Mouse (Mus musculus) limb, embryonic 11.5 days (tissue): ENCODE measurements around the gene Aurka. TPM values are rescaled to one million over a fixed set of nuclear protein-coding genes. Genes with fewer than 3 reads are reported as not detected.

Experiments
- ATAC-seq: fragments of 200-750 bp; cut with Nextera tagmentation; 2 replicates; pipeline ENCODE4 v1.8.0; 2017; ENCODE audit warnings: low read depth; ENCODE audit not compliant: insufficient number of reproducible peaks, low FRiP score, low TSS enrichment
- DNase-seq: peaks from one replicate; pipeline ENCODE4 v3.0.0-alpha.2; 2015; ENCODE audit warnings: low spot score
- H3K27ac ChIP-seq: fragments of 300-500 bp; sonication (generic); replicated peaks from 2 replicates; pipeline ENCODE4 v1.5.1; 2014; ENCODE audit warnings: low read depth, mild to moderate bottlenecking, low read length
- H3K27me3 ChIP-seq: fragments of 300-500 bp; sonication (generic); 2 replicates; pipeline ENCODE4 v1.6.1; 2014; ENCODE audit warnings: mild to moderate bottlenecking, low read length, mixed read lengths; ENCODE audit not compliant: control insufficient read depth, insufficient read depth
- H3K36me3 ChIP-seq: fragments of 300-500 bp; sonication (generic); 2 replicates; pipeline ENCODE4 v1.6.1; 2014; ENCODE audit warnings: mild to moderate bottlenecking, low read length, moderate library complexity, mixed read lengths; ENCODE audit not compliant: control insufficient read depth, insufficient read depth
- H3K4me1 ChIP-seq: fragments of 300-500 bp; sonication (generic); 2 replicates; pipeline ENCODE4 v1.6.1; 2014; ENCODE audit warnings: low read length, mixed read lengths; ENCODE audit not compliant: control insufficient read depth, insufficient read depth
- H3K4me2 ChIP-seq: fragments of 300-500 bp; sonication (generic); 2 replicates; pipeline ENCODE4 v1.6.1; 2014; ENCODE audit warnings: low read depth, mild to moderate bottlenecking, moderate library complexity; ENCODE audit not compliant: severe bottlenecking
- H3K4me3 ChIP-seq: fragments of 300-500 bp; sonication (generic); 2 replicates; pipeline ENCODE4 v1.5.1; 2014; ENCODE audit warnings: low read depth, low read length
- H3K9ac ChIP-seq: fragments of 300-500 bp; sonication (generic); 2 replicates; pipeline ENCODE4 v1.6.1; 2014; ENCODE audit warnings: mild to moderate bottlenecking, low read length
- H3K9me3 ChIP-seq: fragments of 300-500 bp; sonication (generic); 2 replicates; pipeline ENCODE4 v1.6.1; 2016; ENCODE audit warnings: low read length; ENCODE audit not compliant: control insufficient read depth
- WGBS: fragments of 180-500 bp; shearing (Covaris S2); extraction: QIAGEN DNeasy Blood & Tissue Kit; methylation state at CpG from one replicate; pipeline ENCODE4 v1.1.7; 2014; 5-methylcytosine and 5-hydroxymethylcytosine counted together
- polyA plus RNA-seq: library from polyadenylated mRNA; unstranded; fragments of >200 nt; fragmentation: Nextera tagmentation; extraction: Ambion mirVana; gene quantifications from 2 replicates; pipeline ENCODE4 v1.2.1, GENCODE M21; 2014

Aurka gene
- polyA plus RNA-seq = 219 and 224 TPM in 2 replicates

DNA sequence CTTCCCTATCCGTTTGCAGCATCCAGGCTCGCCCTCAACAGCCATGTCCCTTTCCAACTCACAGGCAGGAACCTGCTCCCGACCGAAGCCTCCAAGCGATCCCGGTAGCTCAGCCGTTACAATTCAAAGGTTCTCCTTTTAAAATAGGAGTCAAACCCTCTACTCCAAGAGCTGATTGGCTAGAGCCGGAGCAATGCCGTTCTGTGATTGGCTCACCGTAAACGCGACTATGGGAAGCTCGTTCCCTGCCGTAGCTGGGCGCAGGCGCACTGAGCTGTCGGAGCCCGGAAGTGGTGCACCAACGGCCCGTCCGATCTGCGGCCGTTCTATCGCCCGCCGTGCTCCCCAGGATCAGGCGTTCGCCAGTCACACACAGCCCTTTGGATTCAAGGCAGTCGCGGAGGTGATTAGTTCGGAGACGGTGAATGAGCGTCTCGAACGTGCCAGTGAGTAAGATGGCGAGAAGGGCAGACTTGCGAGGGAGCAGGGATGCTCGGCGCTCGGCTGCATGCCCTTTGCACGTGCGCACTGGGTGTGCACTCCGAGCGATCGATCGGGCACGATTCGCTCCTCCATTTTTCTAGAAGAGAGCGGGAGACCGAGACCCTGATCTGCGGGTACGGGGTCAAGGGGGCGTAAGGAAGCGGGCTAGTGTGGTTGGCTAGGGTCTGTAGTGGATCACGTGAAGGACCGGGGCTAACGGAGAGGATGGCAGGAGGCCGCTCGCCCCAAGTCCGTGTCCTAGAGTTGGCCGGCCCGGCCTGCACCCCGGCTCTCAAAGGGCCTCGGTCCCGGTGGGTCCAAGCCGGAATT, at the start of gene Aurka, which contains the start of gene Cstf1:
TSS of gene Aurka (minus strand) at position 125 of the 813 bp plus-strand sequence.
TSS of gene Cstf1 (plus strand) at position 271 of the 813 bp plus-strand sequence.
- peaks cover 25% of the 10 kb centered on the region; the same call in 1 of the 2 replicates for H3K36me3 ChIP-seq
- no peaks in the 10 kb centered on the region for H3K9me3 ChIP-seq
- DNase-seq (peak; percentile 94), ATAC-seq (peak; percentile 95)
- peak within 1 kb of the TSS; percentile 66 for H3K4me2 ChIP-seq
- H3K27me3 ChIP-seq = no peaks in the 10 kb centered on the region
- under 1% methylated on average over 63 of the region's 66 CpGs for WGBS
- peaks cover 9% of the 10 kb centered on the region for H3K4me1 ChIP-seq
- peak within 1 kb of the TSS; percentile 73 for H3K27ac ChIP-seq
- H3K4me3 ChIP-seq = peak within 1 kb of the TSS; percentile 93
- peak within 1 kb of the TSS; percentile 94 for H3K9ac ChIP-seq

- Histone ChIP-seq H3K4me2 (no peak overlapping the region), H3K36me3 (no peaks in the 10 kb centered on the region), H3K27me3 (no peaks in the 10 kb centered on the region), H3K27ac (no peak overlapping the region), H3K9ac (no peak overlapping the region), H3K4me3 (no peak overlapping the region), H3K4me1 (no peaks in the 10 kb centered on the region), H3K9me3 (no peaks in the 10 kb centered on the region)
- ATAC-seq (no peak), DNase-seq (no peak)
- 84% methylated on average over 5 of the region's 5 CpGs for WGBS
These were observed 47.9 kb upstream of the Aurka start for GRCm38 (mm10) chr2:172418208-172418607.

GRCm38 (mm10) chr2:172416876-172417275, 46.5 kb upstream of the Aurka start:
- no peak overlapping the region for H3K4me2 ChIP-seq
- 90% methylated on average over 5 of the region's 5 CpGs for WGBS
- no peak for ATAC-seq
- no peaks in the 10 kb centered on the region for H3K4me1 ChIP-seq
- no peak for DNase-seq
- H3K4me3 ChIP-seq = no peak overlapping the region
- H3K9me3 ChIP-seq = no peaks in the 10 kb centered on the region
- H3K36me3 ChIP-seq = no peaks in the 10 kb centered on the region
- no peaks in the 10 kb centered on the region for H3K27me3 ChIP-seq
- no peak overlapping the region for H3K27ac ChIP-seq
- H3K9ac ChIP-seq = no peak overlapping the region

GRCm38 (mm10) chr2:172416218-172416617, 45.9 kb upstream of the Aurka start:
- Histone ChIP-seq H3K4me3 (no peak overlapping the region), H3K27me3 (no peaks in the 10 kb centered on the region), H3K36me3 (no peaks in the 10 kb centered on the region), H3K9me3 (no peaks in the 10 kb centered on the region), H3K9ac (no peak overlapping the region), H3K27ac (no peak overlapping the region), H3K4me1 (no peaks in the 10 kb centered on the region), H3K4me2 (no peak overlapping the region)
- WGBS = 57% methylated on average over 12 of the region's 12 CpGs
- DNase-seq (no peak), ATAC-seq (no peak)

DNA sequence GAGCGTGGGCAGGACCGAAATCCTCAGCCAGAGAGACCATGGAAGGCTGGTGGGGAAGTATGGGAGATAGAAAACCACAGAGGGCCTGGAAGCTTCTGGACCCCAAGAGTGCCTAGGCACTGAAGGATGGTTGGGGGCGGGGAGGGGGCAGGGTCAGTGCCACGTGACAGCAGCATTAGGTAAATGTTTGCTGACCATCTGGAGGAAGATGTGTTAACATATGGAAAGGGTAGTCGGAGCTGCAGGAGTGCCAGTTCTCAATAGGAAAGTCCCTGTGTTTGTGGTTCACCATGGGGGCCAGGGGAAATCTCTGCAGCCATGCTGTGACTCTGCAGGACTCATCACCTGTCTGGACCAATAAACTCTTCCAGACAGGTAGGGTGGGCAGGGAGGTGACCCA, 43.6 kb upstream of the Aurka start:
- H3K4me1 ChIP-seq = no peaks in the 10 kb centered on the region
- DNase-seq (no peak), ATAC-seq (no peak)
- no peaks in the 10 kb centered on the region for H3K27me3 ChIP-seq
- H3K4me2 ChIP-seq = no peak overlapping the region
- 49% methylated on average over 5 of the region's 5 CpGs for WGBS
- H3K27ac ChIP-seq = no peak overlapping the region
- H3K4me3 ChIP-seq = no peak overlapping the region
- H3K36me3 ChIP-seq = no peaks in the 10 kb centered on the region
- no peaks in the 10 kb centered on the region for H3K9me3 ChIP-seq
- H3K9ac ChIP-seq = no peak overlapping the region

DNA sequence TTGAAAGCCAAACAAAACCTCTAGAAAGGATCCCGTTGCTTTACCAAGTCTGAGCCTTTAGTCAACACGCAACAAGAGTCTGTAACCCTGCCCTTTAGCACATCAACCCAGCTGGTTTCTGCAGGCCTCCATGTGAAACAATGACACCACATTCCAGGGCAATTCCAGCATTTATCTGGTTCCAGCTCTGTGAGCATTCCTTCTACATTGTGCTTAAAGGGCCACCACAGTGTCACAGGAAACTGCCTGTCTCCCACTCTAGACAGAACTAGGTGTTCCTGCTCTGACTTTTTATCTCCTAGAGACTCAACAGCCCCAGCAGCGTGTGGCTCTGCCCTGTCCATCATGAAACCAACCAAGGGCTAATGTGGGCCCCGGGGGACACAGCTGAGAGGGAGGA, 42.9 kb upstream of the Aurka start:
- no peak overlapping the region for H3K9ac ChIP-seq
- WGBS = 44% methylated on average over 4 of the region's 4 CpGs
- H3K27me3 ChIP-seq = no peaks in the 10 kb centered on the region
- H3K36me3 ChIP-seq = no peaks in the 10 kb centered on the region
- DNase-seq (no peak), ATAC-seq (no peak)
- H3K4me1 ChIP-seq = no peaks in the 10 kb centered on the region
- H3K4me2 ChIP-seq = no peak overlapping the region
- no peak overlapping the region for H3K27ac ChIP-seq
- H3K4me3 ChIP-seq = no peak overlapping the region
- H3K9me3 ChIP-seq = no peaks in the 10 kb centered on the region

- Histone ChIP-seq H3K27me3 (no peaks in the 10 kb centered on the region), H3K9ac (no peak overlapping the region), H3K9me3 (no peaks in the 10 kb centered on the region), H3K4me2 (no peak overlapping the region), H3K4me3 (no peak overlapping the region), H3K4me1 (no peaks in the 10 kb centered on the region), H3K36me3 (no peaks in the 10 kb centered on the region), H3K27ac (no peak overlapping the region)
- 19% methylated on average over 9 of the region's 9 CpGs for WGBS
- DNase-seq (peak; percentile 42), ATAC-seq (no peak)
These were observed 42.1 kb upstream of the Aurka start for GRCm38 (mm10) chr2:172412454-172412853.

DNA sequence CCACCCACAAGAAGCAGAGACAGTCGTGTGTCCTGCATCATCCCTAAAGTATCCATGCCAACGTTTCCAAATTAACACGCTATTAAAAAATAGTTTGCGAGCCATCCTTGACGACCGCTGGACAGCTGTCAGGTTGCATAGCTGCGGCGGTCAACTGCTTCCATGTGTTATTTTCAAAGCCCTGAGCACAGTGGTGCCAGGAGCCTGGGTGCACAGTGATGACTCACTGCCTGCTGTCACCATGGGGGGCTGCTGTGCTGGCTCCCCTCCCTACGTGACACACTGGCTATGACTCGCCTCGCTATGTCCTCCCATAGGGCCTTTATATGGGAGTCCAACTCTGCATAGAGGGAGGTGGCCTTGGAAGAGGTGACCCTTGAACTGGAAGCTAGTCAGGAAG, 40.8 kb upstream of the Aurka start:
- H3K4me1 ChIP-seq = no peaks in the 10 kb centered on the region
- 79% methylated on average over 11 of the region's 11 CpGs for WGBS
- H3K36me3 ChIP-seq = no peaks in the 10 kb centered on the region
- DNase-seq (no peak), ATAC-seq (no peak)
- no peak overlapping the region for H3K9ac ChIP-seq
- H3K27ac ChIP-seq = no peak overlapping the region
- no peak overlapping the region for H3K4me2 ChIP-seq
- H3K4me3 ChIP-seq = no peak overlapping the region
- H3K9me3 ChIP-seq = no peaks in the 10 kb centered on the region
- H3K27me3 ChIP-seq = no peaks in the 10 kb centered on the region
